Mouse (Mus musculus) T-cell, adult 66 days (primary cell): Measurements from ENCODE around the gene Trappc2l. TPM values are rescaled to one million over a fixed set of nuclear protein-coding genes. Genes with fewer than 3 reads are reported as not detected.

ENCODE experiments used
- total RNA-seq, 2 experiments: library from RNA; stranded (reverse); gene quantifications; 3 replicates in 1 of 2; 4 replicates in 1 of 2; pipeline ENCODE4 v1.2.4; 2023

Trappc2l gene
- 10 to 100 TPM; 39.9 to 44.3 TPM for total RNA-seq

GRCm38 (mm10) chr8:122611295-122612133, at the start of gene Trappc2l, which contains the start of gene Galns:
Gene Trappc2l (plus strand): TSS chr8:122611640.
Gene Galns (minus strand): TSS chr8:122611463.

GRCm38 (mm10) chr8:122567361-122568108, 43.9 kb upstream of the Trappc2l start, which contains the start of gene Cdt1:
Gene Cdt1 (plus strand): TSS chr8:122568015.

GRCm38 (mm10) chr8:122576648-122577022, 34.8 kb upstream of the Trappc2l start, which contains the start of gene Aprt:
Gene Aprt (minus strand): TSS chr8:122576909.

DNA sequence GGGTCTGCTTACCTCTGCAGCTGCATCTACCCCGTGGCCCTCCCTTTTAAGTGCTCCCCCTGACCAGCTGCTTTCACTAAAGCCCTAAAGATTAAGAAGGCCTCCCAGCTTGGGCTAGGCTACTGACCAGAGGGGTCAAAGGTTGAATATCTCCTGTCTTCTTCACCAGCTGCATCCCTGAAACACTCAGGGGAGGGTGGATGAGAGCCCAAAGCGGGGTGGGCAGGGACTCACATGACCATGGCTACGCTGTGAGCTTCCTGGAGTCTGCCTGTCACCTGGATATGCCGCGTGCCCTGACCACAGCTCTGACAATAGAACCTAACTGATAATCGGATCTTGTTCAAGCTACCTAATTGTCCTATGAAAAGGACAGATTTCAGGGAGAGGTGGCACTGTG, 11.3 kb downstream of the Trappc2l start, which contains the start of gene Pabpn1l:
Gene Pabpn1l, minus strand, starts transcription at position 13 of the 400 bp plus-strand sequence.

Other genes starting within 250 kb of the Trappc2l start
- gene Zc3h18, start 235.0 kb upstream of the Trappc2l start, total RNA-seq: 100 to 1,000 TPM in 1 of 2 experiments, 10 to 100 TPM in 1; 99.5 to 108 TPM
- gene Il17c, start 189.6 kb upstream of the Trappc2l start, total RNA-seq: 1 to 10 TPM in 1 of 2 experiments, not detected in 1; 1.1 TPM
- gene Cyba, start 178.7 kb upstream of the Trappc2l start, total RNA-seq: 100 to 1,000 TPM; 150 to 183 TPM
- gene Mvd, start 168.2 kb upstream of the Trappc2l start, total RNA-seq: 10 to 100 TPM; 12.1 to 14.2 TPM
- 1 to 10 TPM; 6.2 to 6.9 TPM for gene Snai3, start 150.9 kb upstream of the Trappc2l start, total RNA-seq
- 10 to 100 TPM; 91.9 to 98.7 TPM for gene Rnf166, start 135.6 kb upstream of the Trappc2l start, total RNA-seq
- gene Ctu2, start 135.5 kb upstream of the Trappc2l start, total RNA-seq: 10 to 100 TPM; 58.5 to 59.7 TPM
- gene Piezo1, start 60.3 kb upstream of the Trappc2l start, total RNA-seq: 10 to 100 TPM; 51.0 TPM
- gene Cdt1, start 43.6 kb upstream of the Trappc2l start, total RNA-seq: 10 to 100 TPM; 72.0 to 78.6 TPM
- 10 to 100 TPM; 78.5 to 82.2 TPM for gene Aprt, start 34.7 kb upstream of the Trappc2l start, total RNA-seq
- gene Galns, start 177 bp upstream of the Trappc2l start, total RNA-seq: 10 to 100 TPM; 10.7 to 11.5 TPM
- not detected for gene Pabpn1l, start 11.1 kb downstream of the Trappc2l start, total RNA-seq
- 1 to 10 TPM; 2.8 to 4.6 TPM for gene Cbfa2t3, start 87.5 kb downstream of the Trappc2l start, total RNA-seq
- gene Acsf3, start 163.8 kb downstream of the Trappc2l start, total RNA-seq: 10 to 100 TPM; 11.2 to 11.9 TPM
- gene Cdh15, start 236.3 kb downstream of the Trappc2l start, total RNA-seq: under 1 TPM in 1 of 2 experiments, not detected in 1; 0.20 TPM